Mouse (Mus musculus) A20 (cell line): Measurements from ENCODE around the gene Dennd6b.

Experiments used
- DNase-seq: peaks from one replicate; pipeline ENCODE4 v3.0.0-alpha.2; 2011; ENCODE audit warnings: low read depth, low spot score

Dennd6b gene

GRCm38 (mm10) chr15:89196313-89196706 is at the start of gene Dennd6b:
Gene Dennd6b, minus strand, starts transcription at chr15:89196496.
- DNase-seq = peak; percentile 98

- peak; percentile 39 for DNase-seq
Measured at GRCm38 (mm10) chr15:89241025-89241424, 44.7 kb upstream of the Dennd6b start.

GRCm38 (mm10) chr15:89239751-89240392 is 43.6 kb upstream of the Dennd6b start:
- peak; percentile 9 for DNase-seq

- DNase-seq = no peak
Measured at GRCm38 (mm10) chr15:89234052-89234451, 37.8 kb upstream of the Dennd6b start.

GRCm38 (mm10) chr15:89233586-89233985 is 37.3 kb upstream of the Dennd6b start:
- peak; percentile 10 for DNase-seq

GRCm38 (mm10) chr15:89215611-89216233 is 19.4 kb upstream of the Dennd6b start:
- DNase-seq = no peak

GRCm38 (mm10) chr15:89214953-89215352 is 18.7 kb upstream of the Dennd6b start:
- no peak for DNase-seq

- no peak for DNase-seq
Measured at GRCm38 (mm10) chr15:89213517-89213916, 17.2 kb upstream of the Dennd6b start.

- DNase-seq = no peak
Measured at GRCm38 (mm10) chr15:89212495-89212894, 16.2 kb upstream of the Dennd6b start.

- DNase-seq = no peak
Measured at GRCm38 (mm10) chr15:89211716-89212461, 15.6 kb upstream of the Dennd6b start.

GRCm38 (mm10) chr15:89210915-89211715 is 14.8 kb upstream of the Dennd6b start, which contains the start of gene Ppp6r2:
Gene Ppp6r2, plus strand, starts transcription at chr15:89211553.
- peak; percentile 91 for DNase-seq

- peak; percentile 94 for DNase-seq
Measured at GRCm38 (mm10) chr15:89209886-89210761, 13.8 kb upstream of the Dennd6b start.

GRCm38 (mm10) chr15:89207457-89207856 is 11.2 kb upstream of the Dennd6b start:
- DNase-seq = no peak

- DNase-seq = no peak
Measured at GRCm38 (mm10) chr15:89197056-89197455, 760 bp upstream of the Dennd6b start.

- DNase-seq = peak; percentile 93
Measured at GRCm38 (mm10) chr15:89195690-89196312, 495 bp downstream of the Dennd6b start.

- peak; percentile 58 for DNase-seq
Measured at GRCm38 (mm10) chr15:89195261-89195681, 1.0 kb downstream of the Dennd6b start.

GRCm38 (mm10) chr15:89184937-89185227 is 11.4 kb downstream of the Dennd6b start:
- DNase-seq = no peak

- no peak for DNase-seq
Measured at GRCm38 (mm10) chr15:89184141-89184936, 12.0 kb downstream of the Dennd6b start.

- DNase-seq = no peak
Measured at GRCm38 (mm10) chr15:89182842-89183241, 13.5 kb downstream of the Dennd6b start.

- no peak for DNase-seq
Measured at GRCm38 (mm10) chr15:89182328-89182741, 14.0 kb downstream of the Dennd6b start.
